In the genomic region with DNA sequence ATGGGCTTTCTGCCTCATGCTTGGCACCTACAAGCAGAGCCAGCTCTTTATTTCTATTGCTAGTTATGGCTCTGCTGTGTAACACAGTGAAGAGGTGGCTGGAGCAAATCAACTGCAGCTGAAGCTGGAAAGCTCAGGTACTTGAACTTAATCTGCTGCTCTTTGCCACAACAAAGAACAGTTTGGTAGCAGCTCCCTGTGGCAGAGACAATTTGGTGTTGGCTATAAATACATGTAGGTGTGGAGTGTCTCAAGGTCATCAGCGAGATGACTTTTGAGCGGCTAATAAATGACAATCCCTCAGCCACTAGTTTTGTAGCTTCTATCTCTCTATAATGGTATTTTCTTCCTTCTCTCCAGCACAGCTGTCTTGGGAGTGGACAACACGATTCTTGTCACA, we compare ENCODE assay signal across 19 mouse cellular contexts.
"Had no signal": no experiment of that assay in that cellular context is flagged by ENCODE, and none has a peak within 500 bp of the region (broad histone marks: within the 10 kb centered on the region; RNA-seq: fewer than 3 reads in every experiment).

No protein-coding gene starts in this region.

- H3K27ac ChIP-seq: kidney, embryonic 15.5 days; left cerebral cortex, adult 2 months; liver, embryonic 13.5 days; midbrain, embryonic 10.5 days; midbrain, embryonic 13.5 days; neural tube, embryonic 13.5 days; stomach, embryonic 15.5 days had no signal

- H3K27me3 ChIP-seq: kidney, embryonic 15.5 days; liver, embryonic 13.5 days; midbrain, embryonic 13.5 days; neural tube, embryonic 13.5 days; stomach, embryonic 15.5 days had no signal

- H3K4me3 ChIP-seq: kidney, embryonic 15.5 days; left cerebral cortex, adult 2 months; liver, embryonic 13.5 days; midbrain, embryonic 10.5 days; midbrain, embryonic 13.5 days; myocyte; neural tube, embryonic 13.5 days; stomach, embryonic 15.5 days had no signal

- H3K9me3 ChIP-seq: kidney, embryonic 15.5 days; liver, embryonic 13.5 days; midbrain, embryonic 10.5 days; midbrain, embryonic 13.5 days; neural tube, embryonic 13.5 days; stomach, embryonic 15.5 days had no signal

- ATAC-seq: midbrain, embryonic 13.5 days; midbrain, embryonic 16.5 days had no signal

- DNase-seq: kidney, postnatal 10 days; kidney, postnatal 36 days; layer of hippocampus, postnatal 36 days; liver, embryonic 13.5 days; lung, adult 2 months; lung, postnatal 14 days; lung, postnatal 4 days; retina, postnatal 1 day; right cerebral cortex, postnatal 25 days; spleen, adult 18-20 months; thymus, postnatal 25 days had no signal

- H3K9ac ChIP-seq: kidney, embryonic 15.5 days; liver, embryonic 13.5 days; midbrain, embryonic 13.5 days; neural tube, embryonic 13.5 days; stomach, embryonic 15.5 days had no signal

- H3K4me2 ChIP-seq: kidney, embryonic 15.5 days; liver, embryonic 13.5 days; midbrain, embryonic 13.5 days; neural tube, embryonic 13.5 days; stomach, embryonic 15.5 days had no signal

- H3K36me3 ChIP-seq: kidney, embryonic 15.5 days; liver, embryonic 13.5 days; midbrain, embryonic 10.5 days; midbrain, embryonic 13.5 days; neural tube, embryonic 13.5 days; stomach, embryonic 15.5 days had no signal

- H3K4me1 ChIP-seq: kidney, embryonic 15.5 days; midbrain, embryonic 13.5 days; neural tube, embryonic 13.5 days; stomach, embryonic 15.5 days had no signal
